Mouse (Mus musculus) ES-Bruce4 (cell line): ENCODE data around the gene Myo1b. TPM values are rescaled to one million over a fixed set of nuclear protein-coding genes. Genes with fewer than 3 reads are reported as not detected.

Source experiments
- H3K27ac ChIP-seq: 2 replicates; pipeline ENCODE4 v1.5.1; 2012; ENCODE audit warnings: low read length, inconsistent platforms; ENCODE audit not compliant: insufficient read depth
- H3K27me3 ChIP-seq: 2 replicates; pipeline ENCODE4 v1.6.1; 2012; ENCODE audit warnings: mild to moderate bottlenecking, low read length, inconsistent platforms; ENCODE audit not compliant: control insufficient read depth, poor library complexity, insufficient read depth, severe bottlenecking
- H3K36me3 ChIP-seq: 2 replicates; pipeline ENCODE4 v1.6.1; 2012; ENCODE audit warnings: inconsistent platforms, mild to moderate bottlenecking, low read length, moderate library complexity; ENCODE audit not compliant: control insufficient read depth, poor library complexity, insufficient read depth, severe bottlenecking
- H3K4me1 ChIP-seq: one replicate; pipeline ENCODE4 v1.8.1; 2011; ENCODE audit warnings: low read length; ENCODE audit not compliant: control insufficient read depth, insufficient read depth
- H3K4me3 ChIP-seq: 2 replicates; pipeline ENCODE4 v1.5.1; 2011; ENCODE audit warnings: low read depth, mild to moderate bottlenecking, low read length
- H3K9ac ChIP-seq: 2 replicates; pipeline ENCODE4 v1.6.1; 2012; ENCODE audit warnings: low read depth, mild to moderate bottlenecking, inconsistent platforms; ENCODE audit not compliant: poor library complexity, severe bottlenecking
- H3K9me3 ChIP-seq: replicated peaks from 2 replicates; pipeline ENCODE4 v1.6.1; 2012; ENCODE audit warnings: mild to moderate bottlenecking, low read length, inconsistent platforms; ENCODE audit not compliant: control insufficient read depth, poor library complexity, insufficient read depth, severe bottlenecking
- CTCF ChIP-seq: IDR thresholded peaks from one replicate; pipeline ENCODE4 v1.8.1; 2011; ENCODE audit warnings: low read depth, low read length
- EP300 ChIP-seq: IDR thresholded peaks from 2 replicates; pipeline ENCODE4 v1.6.1; 2011; ENCODE audit warnings: low read depth, low read length; ENCODE audit not compliant: insufficient read depth
- POLR2A ChIP-seq: IDR thresholded peaks from one replicate; pipeline ENCODE4 v1.8.1; 2011; ENCODE audit warnings: low read length; ENCODE audit not compliant: insufficient read depth
- polyA plus RNA-seq: library from polyadenylated mRNA; stranded (reverse); fragments of >200 nt; gene quantifications from 2 replicates; pipeline ENCODE4 v1.2.4, GENCODE M21; 2011; ENCODE audit warnings: low read depth; ENCODE audit not compliant: missing spikeins, insufficient read depth, insufficient read length

Gene Myo1b
- polyA plus RNA-seq, 1 experiment = 54.4 TPM

- H3K4me1 ChIP-seq = no peaks in the 10 kb centered on the region
- no peak overlapping the region for H3K9ac ChIP-seq
- TF ChIP-seq CTCF = no peak
- TF ChIP-seq POLR2A = no peak
- TF ChIP-seq EP300 = no peak
- H3K9me3 ChIP-seq = no peaks in the 10 kb centered on the region
- no peak overlapping the region for H3K4me3 ChIP-seq
- no peaks in the 10 kb centered on the region for H3K27me3 ChIP-seq
- no peaks in the 10 kb centered on the region for H3K36me3 ChIP-seq
- H3K27ac ChIP-seq = no peak overlapping the region
These were observed 81.8 kb downstream of the Myo1b start for GRCm38 (mm10) chr1:51834072-51834471.

GRCm38 (mm10) chr1:51829353-51829752, 86.5 kb downstream of the Myo1b start:
- Histone ChIP-seq H3K4me3 (no peak overlapping the region), H3K36me3 (no peaks in the 10 kb centered on the region), H3K27ac (no peak overlapping the region), H3K9ac (no peak overlapping the region), H3K4me1 (no peaks in the 10 kb centered on the region), H3K27me3 (no peaks in the 10 kb centered on the region), H3K9me3 (no peaks in the 10 kb centered on the region)
- TF ChIP-seq POLR2A (no peak), EP300 (no peak)

DNA sequence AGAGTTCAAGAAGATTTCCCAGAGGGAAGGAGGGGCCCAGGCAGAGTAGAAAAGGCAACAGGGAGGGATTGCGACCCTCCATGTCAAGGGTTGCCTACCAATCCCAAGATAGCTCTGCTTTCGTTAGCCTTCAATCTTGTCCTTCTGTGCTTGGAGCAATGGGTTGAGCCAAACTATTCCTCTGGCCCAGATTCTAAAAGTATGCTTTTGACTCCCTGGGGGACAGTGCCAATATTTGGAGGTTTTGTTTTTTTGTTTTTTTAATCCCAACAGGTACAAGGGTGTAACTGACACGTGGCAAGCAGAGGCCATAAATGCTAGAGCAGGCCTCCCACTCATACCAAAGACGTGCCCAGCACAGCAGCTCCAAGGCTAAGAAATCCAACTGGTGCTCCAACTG, 93.3 kb downstream of the Myo1b start:
- Histone ChIP-seq H3K4me3 (no peak overlapping the region), H3K27ac (no peak overlapping the region), H3K27me3 (no peaks in the 10 kb centered on the region), H3K36me3 (no peaks in the 10 kb centered on the region), H3K9ac (no peak overlapping the region), H3K9me3 (no peaks in the 10 kb centered on the region), H3K4me1 (no peaks in the 10 kb centered on the region)
- TF ChIP-seq EP300 (no peak), POLR2A (no peak), CTCF (no peak)

DNA sequence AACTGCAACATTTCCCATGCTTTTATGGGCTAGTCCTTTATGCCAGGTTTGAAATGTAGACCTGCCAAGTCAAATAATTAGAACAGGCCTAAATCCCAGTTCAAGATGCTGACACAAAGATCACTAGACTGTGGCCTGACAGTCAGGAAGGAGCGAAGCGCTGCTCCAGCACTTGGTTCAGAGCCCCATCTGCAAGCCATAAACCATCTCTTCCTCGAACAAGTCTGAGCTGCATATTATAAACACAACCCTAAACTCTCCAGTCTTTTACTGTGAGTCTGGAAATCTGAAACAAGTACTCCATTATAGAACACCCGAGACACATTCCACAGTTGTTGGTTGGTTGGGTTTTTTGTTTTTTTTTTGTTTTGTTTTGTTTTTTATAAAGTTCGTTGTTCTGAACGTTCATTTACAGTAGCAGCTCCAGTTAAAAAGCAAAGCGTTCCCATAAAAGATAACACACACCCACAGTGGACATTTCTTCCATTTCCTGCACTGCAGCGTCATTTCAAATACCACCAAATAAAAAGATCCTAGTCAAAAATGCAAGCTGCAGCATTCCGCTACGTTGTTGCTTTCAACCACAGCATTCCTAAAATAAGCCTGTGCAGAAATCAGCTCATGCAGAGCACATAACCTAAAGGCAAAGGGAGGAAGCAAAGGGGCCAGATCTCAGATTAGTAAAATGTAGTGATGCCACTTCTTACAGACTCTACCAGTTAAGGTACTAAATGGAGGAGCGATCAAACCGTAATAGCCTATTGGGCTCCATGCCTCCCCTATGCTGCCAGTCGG, 94.0 kb downstream of the Myo1b start:
- no peaks in the 10 kb centered on the region for H3K36me3 ChIP-seq
- no peaks in the 10 kb centered on the region for H3K4me1 ChIP-seq
- no peak overlapping the region for H3K9ac ChIP-seq
- no peaks in the 10 kb centered on the region for H3K27me3 ChIP-seq
- TF ChIP-seq POLR2A (no peak), CTCF (no peak), EP300 (no peak)
- H3K4me3 ChIP-seq = no peak overlapping the region
- no peaks in the 10 kb centered on the region for H3K9me3 ChIP-seq
- H3K27ac ChIP-seq = no peak overlapping the region

DNA sequence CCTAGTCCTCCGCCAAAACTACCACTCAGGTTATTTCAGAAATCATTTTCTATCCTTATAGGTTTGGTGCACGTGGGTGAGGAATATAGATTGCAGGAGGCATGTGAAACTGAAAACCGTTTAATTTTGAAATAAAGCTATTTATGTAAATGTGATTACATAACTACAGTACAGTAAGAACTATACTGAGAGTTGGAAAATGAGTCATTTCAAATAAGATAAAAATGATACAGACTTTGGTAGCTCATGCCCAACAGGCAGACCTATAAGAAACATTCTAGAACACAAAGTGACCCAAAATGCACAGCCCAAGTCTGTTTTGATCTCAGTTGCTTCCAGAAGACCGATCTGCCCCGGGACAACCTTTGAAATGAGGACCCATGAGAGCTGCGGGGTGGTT, 95.4 kb downstream of the Myo1b start:
- TF ChIP-seq POLR2A = no peak
- TF ChIP-seq CTCF = no peak
- no peak for TF ChIP-seq EP300
- no peak overlapping the region for H3K4me3 ChIP-seq
- H3K36me3 ChIP-seq = no peaks in the 10 kb centered on the region
- H3K27ac ChIP-seq = no peak overlapping the region
- no peak overlapping the region for H3K9ac ChIP-seq
- H3K27me3 ChIP-seq = no peaks in the 10 kb centered on the region
- H3K9me3 ChIP-seq = no peaks in the 10 kb centered on the region
- no peaks in the 10 kb centered on the region for H3K4me1 ChIP-seq

- Histone ChIP-seq H3K36me3 (no peaks in the 10 kb centered on the region), H3K4me3 (no peak overlapping the region), H3K9me3 (no peaks in the 10 kb centered on the region), H3K9ac (no peak overlapping the region), H3K27ac (no peak overlapping the region), H3K4me1 (no peaks in the 10 kb centered on the region), H3K27me3 (no peaks in the 10 kb centered on the region)
- TF ChIP-seq EP300 (no peak), CTCF (no peak), POLR2A (no peak)
These were observed 95.8 kb downstream of the Myo1b start for GRCm38 (mm10) chr1:51820013-51820441.
